Mouse (Mus musculus): ENCODE results near the gene B3gnt4. TPM values are rescaled to one million over a fixed set of nuclear protein-coding genes. Genes with fewer than 3 reads are reported as not detected.

The B3gnt4 gene
- polyA plus RNA-seq, 1 experiment = 19.2 TPM

DNA sequence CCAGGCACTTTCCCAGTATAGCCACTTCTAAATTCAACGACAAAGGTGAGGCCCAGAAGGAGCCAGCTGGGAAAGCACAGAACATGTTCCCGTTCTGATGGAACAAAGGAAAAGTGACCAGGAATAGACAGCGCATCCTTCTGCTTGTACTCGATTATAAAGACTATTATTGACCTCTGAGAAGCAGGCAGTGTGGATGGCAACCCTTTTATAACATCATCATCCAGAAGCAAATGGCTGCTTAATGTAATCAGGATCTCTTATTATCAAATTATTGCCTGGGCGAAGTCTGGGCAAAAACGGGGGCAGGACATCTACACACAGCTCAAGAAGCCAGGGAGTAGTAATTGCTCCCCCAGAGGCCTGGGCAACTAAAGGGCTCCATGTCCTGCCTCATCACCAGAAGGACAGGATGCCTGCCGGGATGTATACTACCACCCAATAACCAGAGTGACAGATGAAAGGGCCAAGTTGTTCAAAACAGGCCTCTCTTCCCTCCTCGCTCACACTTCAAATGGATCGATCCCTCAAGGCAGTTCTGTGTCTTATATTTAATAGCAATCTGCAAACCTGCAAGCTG lies 15.7 kb downstream of the B3gnt4 start:
- TF ChIP-seq CTCF (IDR thresholded peaks at IDR 0.05; ENCODE audit: control insufficient read depth, insufficient read depth, insufficient replicate concordance, low read depth, low read length) (no peak), POLR2A (IDR thresholded peaks at IDR 0.05; ENCODE audit: control insufficient read depth, low read depth, low read length) (no peak)
- Histone ChIP-seq H3K36me3 (ENCODE audit: control insufficient read depth, insufficient read depth, low read length) (no peaks in the 10 kb centered on the region; the same call in 1 of the 2 replicates), H3K27ac (ENCODE audit: control insufficient read depth, insufficient read depth, low read depth, low read length) (peak overlapping the region; percentile 17; the same call in 1 of the 2 replicates), H3K4me3 (ENCODE audit: control insufficient read depth, low read depth, low read length) (peak overlapping the region; percentile 37; the same call in 1 of the 2 replicates), H3K27me3 (ENCODE audit: control insufficient read depth, insufficient read depth, low read length) (no peaks in the 10 kb centered on the region), H3K4me1 (ENCODE audit: control insufficient read depth, insufficient read depth, low read length) (peaks cover 7% of the 10 kb centered on the region)

DNA sequence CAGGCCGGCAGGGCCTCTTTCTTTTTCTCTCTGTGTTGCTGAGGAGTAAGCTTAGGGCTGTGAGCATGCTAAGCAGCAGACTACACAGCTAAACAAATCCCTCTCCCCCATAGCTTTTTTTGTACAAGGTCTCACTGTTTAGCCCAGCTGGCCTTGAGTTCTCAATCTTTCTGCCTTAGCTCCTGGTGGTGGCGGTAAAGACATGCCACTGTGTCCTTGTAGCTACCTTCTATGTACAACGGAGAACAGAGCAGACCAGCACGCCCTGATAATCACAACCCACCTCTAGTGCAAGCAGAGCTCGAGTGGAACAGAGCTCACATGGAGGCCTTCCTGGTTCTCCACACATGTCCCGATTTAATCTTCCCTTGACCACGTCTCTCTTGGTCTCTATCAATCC lies 18.4 kb downstream of the B3gnt4 start:
- Histone ChIP-seq H3K36me3 (ENCODE audit: control insufficient read depth, insufficient read depth, low read length) (no peaks in the 10 kb centered on the region), H3K27ac (ENCODE audit: control insufficient read depth, insufficient read depth, low read depth, low read length) (no peak overlapping the region), H3K4me3 (ENCODE audit: control insufficient read depth, low read depth, low read length) (no peak overlapping the region), H3K27me3 (ENCODE audit: control insufficient read depth, insufficient read depth, low read length) (no peaks in the 10 kb centered on the region), H3K4me1 (ENCODE audit: control insufficient read depth, insufficient read depth, low read length) (peaks cover 5% of the 10 kb centered on the region)
- TF ChIP-seq CTCF (IDR thresholded peaks at IDR 0.05; ENCODE audit: control insufficient read depth, insufficient read depth, insufficient replicate concordance, low read depth, low read length) (no peak), POLR2A (IDR thresholded peaks at IDR 0.05; ENCODE audit: control insufficient read depth, low read depth, low read length) (no peak)

DNA sequence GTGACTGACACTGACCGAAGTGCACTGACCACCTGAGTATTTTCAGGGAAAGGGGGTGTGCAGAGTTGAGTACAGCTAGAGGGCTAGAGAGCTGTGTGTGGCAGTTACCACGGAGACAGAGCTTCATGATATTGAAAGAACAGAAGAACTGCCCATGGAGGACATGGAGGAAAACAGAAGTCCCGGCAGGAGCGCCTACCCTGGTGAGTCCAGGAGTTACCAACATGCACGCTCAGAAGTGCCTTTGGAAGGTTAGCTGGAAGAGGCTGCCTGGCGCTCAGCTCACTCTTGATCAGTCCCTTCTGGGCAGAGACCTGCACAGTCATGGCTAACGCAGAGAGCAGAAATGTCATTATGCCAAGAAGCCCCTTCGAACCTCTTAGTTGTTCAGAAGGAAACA lies 19.8 kb downstream of the B3gnt4 start:
- TF ChIP-seq POLR2A (IDR thresholded peaks at IDR 0.05; ENCODE audit: control insufficient read depth, low read depth, low read length) = no peak
- Histone ChIP-seq H3K36me3 (ENCODE audit: control insufficient read depth, insufficient read depth, low read length) (no peaks in the 10 kb centered on the region), H3K4me1 (ENCODE audit: control insufficient read depth, insufficient read depth, low read length) (peaks cover 3% of the 10 kb centered on the region), H3K27ac (ENCODE audit: control insufficient read depth, insufficient read depth, low read depth, low read length) (no peak overlapping the region), H3K4me3 (ENCODE audit: control insufficient read depth, low read depth, low read length) (no peak overlapping the region), H3K27me3 (ENCODE audit: control insufficient read depth, insufficient read depth, low read length) (no peaks in the 10 kb centered on the region)

DNA sequence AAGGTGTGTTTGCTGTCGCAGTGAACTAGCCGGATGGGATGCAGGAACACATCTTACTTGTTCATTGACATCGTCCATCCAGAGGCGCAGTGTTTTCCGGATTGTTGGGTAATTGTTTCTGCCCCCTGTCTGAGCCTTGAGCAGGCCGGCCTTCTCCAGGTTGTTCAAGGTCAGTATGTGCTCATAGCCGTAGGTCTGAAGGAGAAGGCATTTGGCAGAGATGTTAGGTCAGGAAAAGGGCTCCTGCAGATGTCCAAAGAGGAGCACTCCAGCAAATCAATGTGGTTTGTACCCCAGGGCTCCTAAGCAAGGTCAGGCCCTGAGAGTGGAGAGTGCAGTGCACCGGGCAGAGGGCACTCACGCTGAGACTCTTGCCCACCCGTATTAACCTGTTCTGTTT lies 23.5 kb downstream of the B3gnt4 start:
- TF ChIP-seq POLR2A (IDR thresholded peaks at IDR 0.05; ENCODE audit: control insufficient read depth, low read depth, low read length) = no peak
- no peak for TF ChIP-seq CTCF (IDR thresholded peaks at IDR 0.05; ENCODE audit: control insufficient read depth, insufficient read depth, insufficient replicate concordance, low read depth, low read length)
- Histone ChIP-seq H3K36me3 (ENCODE audit: control insufficient read depth, insufficient read depth, low read length) (no peaks in the 10 kb centered on the region), H3K4me3 (ENCODE audit: control insufficient read depth, low read depth, low read length) (no peak overlapping the region), H3K27me3 (ENCODE audit: control insufficient read depth, insufficient read depth, low read length) (no peaks in the 10 kb centered on the region), H3K4me1 (ENCODE audit: control insufficient read depth, insufficient read depth, low read length) (no peaks in the 10 kb centered on the region), H3K27ac (ENCODE audit: control insufficient read depth, insufficient read depth, low read depth, low read length) (no peak overlapping the region)

DNA sequence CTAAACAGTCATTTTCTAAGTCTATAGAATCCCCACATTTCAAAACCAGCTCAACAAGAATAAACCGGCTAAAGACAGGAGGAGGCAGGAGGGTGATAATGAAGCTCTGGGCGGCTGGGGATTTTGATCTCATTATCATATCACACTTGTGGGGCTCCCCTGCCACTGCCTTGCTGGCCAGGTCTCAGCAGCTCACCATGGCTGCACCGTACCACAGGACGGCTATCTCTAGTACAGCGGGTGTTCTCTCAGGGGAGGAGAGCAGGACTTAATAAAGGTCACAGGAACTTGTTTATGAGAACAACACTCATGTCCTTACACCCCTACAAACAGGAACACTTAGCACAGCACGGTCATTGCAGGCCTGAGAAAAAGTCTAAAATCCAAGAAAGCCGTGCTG lies 45.4 kb downstream of the B3gnt4 start:
- Histone ChIP-seq H3K27ac (ENCODE audit: control insufficient read depth, insufficient read depth, low read depth, low read length) (no peak overlapping the region), H3K36me3 (ENCODE audit: control insufficient read depth, insufficient read depth, low read length) (no peaks in the 10 kb centered on the region; the same call in 1 of the 2 replicates), H3K4me1 (ENCODE audit: control insufficient read depth, insufficient read depth, low read length) (no peaks in the 10 kb centered on the region), H3K27me3 (ENCODE audit: control insufficient read depth, insufficient read depth, low read length) (no peaks in the 10 kb centered on the region), H3K4me3 (ENCODE audit: control insufficient read depth, low read depth, low read length) (no peak overlapping the region)
- no peak for TF ChIP-seq CTCF (IDR thresholded peaks at IDR 0.05; ENCODE audit: control insufficient read depth, insufficient read depth, insufficient replicate concordance, low read depth, low read length)
- no peak for TF ChIP-seq POLR2A (IDR thresholded peaks at IDR 0.05; ENCODE audit: control insufficient read depth, low read depth, low read length)

DNA sequence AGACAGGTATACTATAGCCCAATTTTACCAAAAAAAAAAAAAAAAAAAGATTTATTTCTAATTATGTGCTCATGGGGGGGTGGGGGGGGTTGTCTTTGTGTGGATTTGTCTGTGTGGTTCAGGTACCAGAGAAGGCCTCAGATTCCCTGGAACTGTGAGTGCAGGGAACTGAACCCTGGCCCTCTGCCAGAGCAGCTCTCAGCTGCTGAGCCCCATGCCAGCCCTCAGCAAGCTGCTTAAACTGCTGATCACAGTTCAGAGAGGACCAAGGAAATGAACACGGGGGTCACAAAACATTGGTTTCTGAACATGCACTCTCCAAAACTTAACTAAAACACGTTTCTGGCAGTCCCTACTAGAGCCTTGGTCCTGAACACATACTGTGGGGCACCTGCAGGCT lies 46.2 kb downstream of the B3gnt4 start:
- no peak overlapping the region for H3K4me3 ChIP-seq (ENCODE audit: control insufficient read depth, low read depth, low read length)
- no peak overlapping the region for H3K27ac ChIP-seq (ENCODE audit: control insufficient read depth, insufficient read depth, low read depth, low read length)
- H3K27me3 ChIP-seq (ENCODE audit: control insufficient read depth, insufficient read depth, low read length) = no peaks in the 10 kb centered on the region
- TF ChIP-seq POLR2A (IDR thresholded peaks at IDR 0.05; ENCODE audit: control insufficient read depth, low read depth, low read length) = no peak
- TF ChIP-seq CTCF (IDR thresholded peaks at IDR 0.05; ENCODE audit: control insufficient read depth, insufficient read depth, insufficient replicate concordance, low read depth, low read length) = no peak
- no peaks in the 10 kb centered on the region; the same call in 1 of the 2 replicates for H3K36me3 ChIP-seq (ENCODE audit: control insufficient read depth, insufficient read depth, low read length)
- H3K4me1 ChIP-seq (ENCODE audit: control insufficient read depth, insufficient read depth, low read length) = no peaks in the 10 kb centered on the region

DNA sequence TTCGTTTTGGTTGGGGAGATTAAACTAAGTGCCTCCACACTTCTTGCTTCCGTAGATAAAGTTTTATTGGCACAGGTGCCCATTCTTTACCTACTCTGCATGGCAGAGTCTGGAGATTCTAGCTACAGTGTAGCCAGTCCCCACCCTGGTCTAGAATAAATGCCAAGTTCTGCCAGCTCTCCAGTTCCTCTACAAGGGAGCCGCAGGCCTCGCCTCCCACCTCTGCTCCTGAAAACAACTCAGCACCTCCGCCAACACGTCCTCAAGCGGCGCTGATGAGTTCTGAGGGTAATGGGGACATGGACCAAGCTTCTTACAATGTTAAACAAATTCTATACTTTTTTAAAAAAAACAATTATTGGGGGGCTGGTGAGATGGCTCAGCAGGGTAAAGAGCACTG lies 49.3 kb downstream of the B3gnt4 start:
- Histone ChIP-seq H3K27me3 (ENCODE audit: control insufficient read depth, insufficient read depth, low read length) (no peaks in the 10 kb centered on the region), H3K4me1 (ENCODE audit: control insufficient read depth, insufficient read depth, low read length) (no peaks in the 10 kb centered on the region), H3K27ac (ENCODE audit: control insufficient read depth, insufficient read depth, low read depth, low read length) (no peak overlapping the region), H3K4me3 (ENCODE audit: control insufficient read depth, low read depth, low read length) (no peak overlapping the region), H3K36me3 (ENCODE audit: control insufficient read depth, insufficient read depth, low read length) (peaks cover 2% of the 10 kb centered on the region)
- TF ChIP-seq POLR2A (IDR thresholded peaks at IDR 0.05; ENCODE audit: control insufficient read depth, low read depth, low read length) (no peak), CTCF (IDR thresholded peaks at IDR 0.05; ENCODE audit: control insufficient read depth, insufficient read depth, insufficient replicate concordance, low read depth, low read length) (no peak)

DNA sequence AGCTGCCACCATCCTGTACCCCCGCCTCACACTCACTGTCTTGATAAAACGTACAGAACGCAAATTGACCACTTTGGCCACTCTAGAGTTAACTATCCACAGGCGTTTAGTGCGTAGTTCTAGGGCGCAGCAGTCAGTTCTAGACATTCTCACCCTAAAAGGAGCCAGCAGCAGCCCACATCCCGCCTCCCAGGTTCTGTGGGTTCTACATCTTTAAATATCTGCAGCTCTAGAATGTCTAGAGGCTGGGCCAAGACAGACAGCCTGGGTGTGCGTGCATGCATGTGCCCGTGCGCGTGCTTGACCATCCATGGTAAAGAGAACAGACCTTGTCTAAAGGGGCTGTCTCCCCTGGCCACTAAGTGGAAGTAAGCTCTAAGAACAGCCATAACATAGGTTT lies 50.9 kb downstream of the B3gnt4 start:
- TF ChIP-seq POLR2A (IDR thresholded peaks at IDR 0.05; ENCODE audit: control insufficient read depth, low read depth, low read length) (no peak), CTCF (IDR thresholded peaks at IDR 0.05; ENCODE audit: control insufficient read depth, insufficient read depth, insufficient replicate concordance, low read depth, low read length) (no peak)
- Histone ChIP-seq H3K4me3 (ENCODE audit: control insufficient read depth, low read depth, low read length) (no peak overlapping the region), H3K27me3 (ENCODE audit: control insufficient read depth, insufficient read depth, low read length) (no peaks in the 10 kb centered on the region), H3K27ac (ENCODE audit: control insufficient read depth, insufficient read depth, low read depth, low read length) (no peak overlapping the region), H3K36me3 (ENCODE audit: control insufficient read depth, insufficient read depth, low read length) (peaks cover 2% of the 10 kb centered on the region), H3K4me1 (ENCODE audit: control insufficient read depth, insufficient read depth, low read length) (no peaks in the 10 kb centered on the region)

Other genes starting within 250 kb of the B3gnt4 start
- gene Bcl7a, start 166.6 kb upstream of the B3gnt4 start, polyA plus RNA-seq (2012; rRNA removed) = 0.73 and 0.88 TPM in 2 replicates
- gene Mlxip, start 115.7 kb upstream of the B3gnt4 start, polyA plus RNA-seq (2012; rRNA removed) = 17.4 and 18.8 TPM in 2 replicates
- gene Lrrc43, start 21.2 kb upstream of the B3gnt4 start, polyA plus RNA-seq (2012; rRNA removed) = 129 and 131 TPM in 2 replicates
- 28.7 and 29.8 TPM in 2 replicates for gene Il31, start 21.0 kb upstream of the B3gnt4 start, polyA plus RNA-seq (2012; rRNA removed)
- gene Diablo, start 13.7 kb downstream of the B3gnt4 start, polyA plus RNA-seq (2012; rRNA removed) = 325 and 367 TPM in 2 replicates
- 5.1 and 5.2 TPM in 2 replicates for gene Gm49027, start 15.0 kb downstream of the B3gnt4 start, polyA plus RNA-seq (2012; rRNA removed)
- 5.3 and 5.8 TPM in 2 replicates for gene Vps33a, start 62.6 kb downstream of the B3gnt4 start, polyA plus RNA-seq (2012; rRNA removed)
- 96.1 and 101 TPM in 2 replicates for gene Clip1, start 174.2 kb downstream of the B3gnt4 start, polyA plus RNA-seq (2012; rRNA removed)
- gene Zcchc8, start 210.6 kb downstream of the B3gnt4 start, polyA plus RNA-seq (2012; rRNA removed) = 49.2 and 54.8 TPM in 2 replicates
- gene Rsrc2, start 239.0 kb downstream of the B3gnt4 start, polyA plus RNA-seq (2012; rRNA removed) = 14.5 and 16.0 TPM in 2 replicates
- 10.0 and 11.3 TPM in 2 replicates for gene Kntc1, start 239.3 kb downstream of the B3gnt4 start, polyA plus RNA-seq (2012; rRNA removed)

Data from testis, adult 2 months (tissue).